Mouse (Mus musculus) MEL (cell line): Measurements from ENCODE around the gene Osbpl10. TPM values are rescaled to one million over a fixed set of nuclear protein-coding genes. Genes with fewer than 3 reads are reported as not detected.
A peak's percentile ranks its signal among the peaks of the same experiment; 100 is the strongest.

Experiments used
- DNase-seq: peaks from one replicate; pipeline ENCODE4 v3.0.0; 2011; ENCODE audit warnings: low read depth, low spot score
- H3K27ac ChIP-seq: 2 replicates; pipeline ENCODE4 v1.5.1; 2012; ENCODE audit warnings: low read depth, mild to moderate bottlenecking, control low read depth, low read length, moderate library complexity; ENCODE audit not compliant: control insufficient read depth
- H3K27me3 ChIP-seq, 2 experiments: fragments of 150-350 bp in 1 of 2; sonication (generic) in 1 of 2; 2 replicates each; pipeline ENCODE4 v1.6.1; 2012; ENCODE audit warnings: low read length in 2 of 2, mild to moderate bottlenecking in 2 of 2, improper control_type of control experiment in 1 of 2, moderate library complexity in 1 of 2; ENCODE audit not compliant: insufficient read depth in 2 of 2, control insufficient read depth in 1 of 2
- H3K36me3 ChIP-seq, 2 experiments: 2 replicates each; pipeline ENCODE4 v1.6.1; 2012 to 2014; ENCODE audit warnings: low read length in 2 of 2, improper control_type of control experiment in 1 of 2, inconsistent platforms in 1 of 2, mild to moderate bottlenecking in 1 of 2; ENCODE audit not compliant: insufficient read depth in 2 of 2, control insufficient read depth in 1 of 2
- H3K4me1 ChIP-seq, 2 experiments: fragments of 150-350 bp in 1 of 2; sonication (generic) in 1 of 2; 2 replicates each; pipeline ENCODE4 v1.6.1; 2012; ENCODE audit warnings: low read length in 2 of 2, improper control_type of control experiment in 1 of 2, mild to moderate bottlenecking in 1 of 2; ENCODE audit not compliant: insufficient read depth in 2 of 2, control insufficient read depth in 1 of 2
- H3K4me3 ChIP-seq, 2 experiments: fragments of 150-350 bp in 1 of 2; sonication (generic) in 1 of 2; 2 replicates each; pipeline ENCODE4 v1.5.1; 2012; ENCODE audit warnings: low read depth in 2 of 2, low read length in 2 of 2, mild to moderate bottlenecking in 2 of 2, moderate library complexity in 2 of 2, control low read depth in 1 of 2, improper control_type of control experiment in 1 of 2; ENCODE audit not compliant: control insufficient read depth in 1 of 2, insufficient read depth in 1 of 2
- H3K79me2 ChIP-seq: 2 replicates; pipeline ENCODE4 v1.6.1; 2012; ENCODE audit warnings: mild to moderate bottlenecking, low read length, moderate library complexity; ENCODE audit not compliant: control insufficient read depth, poor library complexity, insufficient read depth
- H3K9ac ChIP-seq: 2 replicates; pipeline ENCODE4 v1.6.1; 2012; ENCODE audit warnings: low read depth, mild to moderate bottlenecking, control low read depth, low read length, moderate library complexity; ENCODE audit not compliant: control insufficient read depth, poor library complexity, severe bottlenecking
- H3K9me3 ChIP-seq: fragments of 150-350 bp; sonication (generic); replicated peaks from 2 replicates; pipeline ENCODE4 v1.6.1; 2012; ENCODE audit warnings: mild to moderate bottlenecking, low read length, improper control_type of control experiment, moderate library complexity; ENCODE audit not compliant: insufficient read depth
- CHD1 ChIP-seq: IDR thresholded peaks from 2 replicates; pipeline ENCODE4 v1.6.1; 2012; ENCODE audit warnings: low read depth, mild to moderate bottlenecking, inconsistent platforms, low read length, improper control_type of control experiment
- CTCF ChIP-seq, 3 experiments: IDR thresholded peaks in 2 of 3; conservative IDR thresholded peaks in 1 of 3; 2 replicates each; pipeline ENCODE4 v1.5.1; 2011 to 2012; ENCODE audit warnings: low read length in 3 of 3, low read depth in 2 of 3, mild to moderate bottlenecking in 2 of 3, improper control_type of control experiment in 1 of 3, inconsistent platforms in 1 of 3, mixed read lengths in 1 of 3, moderate library complexity in 1 of 3; ENCODE audit not compliant: control insufficient read depth in 1 of 3, insufficient read depth in 1 of 3, poor library complexity in 1 of 3, severe bottlenecking in 1 of 3
- EP300 ChIP-seq, 2 experiments: IDR thresholded peaks; 2 replicates each; pipeline ENCODE4 v1.6.1; 2011; ENCODE audit warnings: improper control_type of control experiment in 2 of 2, low read length in 2 of 2, low read depth in 1 of 2, mild to moderate bottlenecking in 1 of 2
- ETS1 ChIP-seq: IDR thresholded peaks from 2 replicates; pipeline ENCODE4 v1.6.1; 2012; ENCODE audit warnings: low read depth, mild to moderate bottlenecking, inconsistent platforms, low read length, improper control_type of control experiment, moderate library complexity
- GABPA ChIP-seq: IDR thresholded peaks from 2 replicates; pipeline ENCODE4 v1.6.1; 2012; ENCODE audit warnings: low read depth, mild to moderate bottlenecking, inconsistent platforms, low read length, improper control_type of control experiment, moderate library complexity
- HCFC1 ChIP-seq: IDR thresholded peaks from 2 replicates; pipeline ENCODE4 v1.6.1; 2012; ENCODE audit warnings: low read depth, mild to moderate bottlenecking, inconsistent platforms, low read length, improper control_type of control experiment, moderate library complexity
- MAFK ChIP-seq: IDR thresholded peaks from 2 replicates; pipeline ENCODE4 v1.6.1; 2011; ENCODE audit warnings: low read depth, mild to moderate bottlenecking, low read length, improper control_type of control experiment, borderline replicate concordance
- MAX ChIP-seq: IDR thresholded peaks from 2 replicates; pipeline ENCODE4 v1.6.1; 2011; ENCODE audit warnings: low read length, improper control_type of control experiment
- MAZ ChIP-seq: IDR thresholded peaks from 2 replicates; pipeline ENCODE4 v1.6.1; 2012; ENCODE audit warnings: low read depth, mild to moderate bottlenecking, inconsistent platforms, low read length, improper control_type of control experiment
- MEF2A ChIP-seq: IDR thresholded peaks from 2 replicates; pipeline ENCODE4 v1.6.1; 2014; ENCODE audit warnings: low read depth, mild to moderate bottlenecking, inconsistent platforms, low read length, improper control_type of control experiment; ENCODE audit not compliant: poor library complexity, insufficient replicate concordance, severe bottlenecking; ENCODE audit errors: extremely low read depth
- NRF1 ChIP-seq: IDR thresholded peaks from 2 replicates; pipeline ENCODE4 v1.6.1; 2014; ENCODE audit warnings: low read depth, mild to moderate bottlenecking, inconsistent platforms, low read length, improper control_type of control experiment, moderate library complexity; ENCODE audit not compliant: poor library complexity, insufficient read depth, severe bottlenecking
- POLR2A ChIP-seq, 2 experiments: IDR thresholded peaks; 2 replicates each; pipeline ENCODE4 v1.6.1; 2011 to 2012; ENCODE audit warnings: low read length in 2 of 2, mild to moderate bottlenecking in 2 of 2, control low read depth in 1 of 2, improper control_type of control experiment in 1 of 2, low read depth in 1 of 2, moderate library complexity in 1 of 2; ENCODE audit not compliant: control insufficient read depth in 1 of 2, insufficient read depth in 1 of 2, poor library complexity in 1 of 2
- POLR2AphosphoS2 ChIP-seq: IDR thresholded peaks from 2 replicates; pipeline ENCODE4 v1.6.1; 2011; ENCODE audit warnings: low read length, improper control_type of control experiment
- POLR2AphosphoS5 ChIP-seq: IDR thresholded peaks from 2 replicates; pipeline ENCODE4 v1.6.1; 2012; ENCODE audit warnings: low read depth, borderline replicate concordance, mild to moderate bottlenecking, inconsistent platforms, low read length, moderate library complexity, mixed read lengths
- RAD21 ChIP-seq: IDR thresholded peaks from 2 replicates; pipeline ENCODE4 v1.6.1; 2011; ENCODE audit warnings: mild to moderate bottlenecking, low read depth, low read length, improper control_type of control experiment
- SMC3 ChIP-seq: IDR thresholded peaks from 2 replicates; pipeline ENCODE4 v1.6.1; 2011; ENCODE audit warnings: low read depth, low read length, improper control_type of control experiment
- TBP ChIP-seq: IDR thresholded peaks from 2 replicates; pipeline ENCODE4 v1.8.0; 2011; ENCODE audit warnings: low read depth, low read length, improper control_type of control experiment
- TCF12 ChIP-seq: IDR thresholded peaks from 2 replicates; pipeline ENCODE4 v1.6.1; 2014; ENCODE audit warnings: low read depth, mild to moderate bottlenecking, inconsistent platforms, low read length, improper control_type of control experiment, moderate library complexity
- USF1 ChIP-seq: IDR thresholded peaks from 2 replicates; pipeline ENCODE4 v1.6.1; 2014; ENCODE audit warnings: low read depth, mild to moderate bottlenecking, inconsistent platforms, low read length, improper control_type of control experiment, moderate library complexity
- ZC3H11A ChIP-seq: IDR thresholded peaks from 2 replicates; pipeline ENCODE4 v1.6.1; 2012; ENCODE audit warnings: low read depth, mild to moderate bottlenecking, inconsistent platforms, low read length, improper control_type of control experiment
- ZMIZ1 ChIP-seq: IDR thresholded peaks from 2 replicates; pipeline ENCODE4 v1.6.1; 2012; ENCODE audit warnings: low read depth, mild to moderate bottlenecking, inconsistent platforms, low read length, improper control_type of control experiment, moderate library complexity
- polyA plus RNA-seq, 2 experiments: library from polyadenylated mRNA; stranded (reverse) in 1 of 2; unstranded in 1 of 2; fragments of >175 nt in 1 of 2; fragments of >200 nt in 1 of 2; gene quantifications; 2 replicates each; pipeline versions ENCODE4 v1.2.1 to v1.2.4; 2012; ENCODE audit warnings: low replicate concordance in 2 of 2, low read depth in 1 of 2; ENCODE audit not compliant: insufficient read length in 2 of 2, insufficient read depth in 1 of 2, missing spikeins in 1 of 2
- total RNA-seq: library from RNA; depleted of rRNA; stranded (reverse); fragments of 300-350 nt; gene quantifications from 2 replicates; pipeline ENCODE4 v1.2.3, GENCODE M21; 2012

Osbpl10 gene
- total and polyA plus RNA-seq, 3 experiments, result not detected

DNA sequence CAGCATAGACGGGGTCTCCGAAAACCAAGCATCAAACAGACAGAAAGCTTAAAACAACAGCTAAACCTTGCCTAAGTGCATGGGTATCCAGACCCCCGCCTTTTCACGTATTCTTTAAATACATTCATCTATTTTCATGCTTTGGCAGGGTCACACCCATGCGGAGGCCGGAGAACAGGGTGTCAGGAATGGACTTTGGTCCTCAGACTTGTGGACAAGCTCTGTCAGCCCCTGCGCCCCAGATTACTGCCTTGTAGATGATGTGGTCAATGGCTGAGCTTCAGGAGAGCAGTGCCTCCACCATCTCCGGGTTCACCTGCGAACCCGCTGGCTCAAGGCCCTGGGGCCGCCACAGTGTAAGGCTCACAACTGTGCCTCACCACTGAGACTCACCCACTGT is 23.0 kb upstream of the Osbpl10 start:
- Histone ChIP-seq H3K36me3 (no peaks in the 10 kb centered on the region), H3K27me3 (no peaks in the 10 kb centered on the region), H3K4me1 (no peaks in the 10 kb centered on the region), H3K4me3 (no peak overlapping the region), H3K27ac (no peak overlapping the region), H3K79me2 (no peaks in the 10 kb centered on the region), H3K9ac (no peak overlapping the region), H3K9me3 (no peaks in the 10 kb centered on the region)
- DNase-seq, result no peak
- TF ChIP-seq USF1 (no peak), MEF2A (no peak), TBP (no peak), MAX (no peak), MAZ (no peak), POLR2A (IDR thresholded peaks at IDR 0.05; ENCODE audit: control insufficient read depth in 1 of 2, insufficient read depth in 1 of 2, low read depth in 1 of 2, low read length in 2 of 2, poor library complexity in 1 of 2) (no peak), POLR2AphosphoS2 (no peak), EP300 (IDR thresholded peaks at IDR 0.05; ENCODE audit: low read depth in 1 of 2, low read length in 2 of 2) (no peak), RAD21 (no peak), SMC3 (no peak), MAFK (no peak), ETS1 (no peak), CHD1 (no peak), NRF1 (no peak), POLR2AphosphoS5 (no peak), ZMIZ1 (no peak)

DNA sequence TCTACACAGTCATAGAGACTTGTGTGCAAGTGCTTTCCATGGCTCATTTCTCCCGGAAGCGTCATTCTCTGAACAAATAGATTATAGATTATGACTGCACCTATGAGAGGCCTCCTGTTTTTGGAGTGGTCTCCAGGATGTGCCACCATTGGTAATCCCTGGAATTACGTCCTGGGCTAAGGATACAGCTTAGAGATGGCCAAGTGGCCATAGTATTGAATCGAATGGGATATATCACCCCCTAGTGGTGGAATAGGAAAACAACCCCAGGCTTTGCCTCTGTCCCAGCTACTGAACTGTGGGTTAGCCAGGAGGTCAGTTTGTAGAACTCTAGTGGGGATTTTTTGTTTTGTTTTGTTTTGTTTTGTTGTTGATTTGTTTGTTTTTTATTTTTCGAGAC is 21.4 kb upstream of the Osbpl10 start:
- Histone ChIP-seq H3K36me3 (no peaks in the 10 kb centered on the region), H3K27ac (no peak overlapping the region), H3K4me1 (no peaks in the 10 kb centered on the region), H3K4me3 (no peak overlapping the region), H3K79me2 (no peaks in the 10 kb centered on the region), H3K9ac (no peak overlapping the region), H3K9me3 (no peaks in the 10 kb centered on the region), H3K27me3 (no peaks in the 10 kb centered on the region)
- TF ChIP-seq ZC3H11A (peak; percentile 21; the same call in 1 of the 2 replicates), GABPA (no peak), HCFC1 (no peak), SMC3 (peak; percentile 52), CTCF (IDR thresholded peaks at IDR 0.05 in 2 of 3, conservative IDR thresholded peaks at IDR 0.05 in 1 of 3; ENCODE audit: control insufficient read depth in 1 of 3, insufficient read depth in 1 of 3, low read depth in 2 of 3, low read length in 3 of 3, poor library complexity in 1 of 3, severe bottlenecking in 1 of 3) (peak; percentile 28 to 58 (median 56); a peak in 5 of 6 replicates), RAD21 (peak; percentile 44), MAX (no peak), TCF12 (no peak)
- peak; percentile 16 for DNase-seq
